Mouse (Mus musculus) midbrain, embryonic 15.5 days (tissue): ENCODE results near the gene Sacm1l. TPM values are rescaled to one million over a fixed set of nuclear protein-coding genes. Genes with fewer than 3 reads are reported as not detected.

Source experiments
- polyA plus RNA-seq: library from polyadenylated mRNA; unstranded; fragments of >200 nt; fragmentation: Nextera tagmentation; extraction: Ambion mirVana; gene quantifications from 2 replicates; pipeline ENCODE4 v1.2.1, GENCODE M21; 2015

Gene Sacm1l
- polyA plus RNA-seq, 1 experiment from 2014 or later: 50.9 TPM

Other genes starting within 250 kb of the Sacm1l start
- gene Lars2, start 162.8 kb upstream of the Sacm1l start, polyA plus RNA-seq: 819 and 826 TPM in 2 replicates
- 11.4 and 13.9 TPM in 2 replicates for gene Limd1, start 51.1 kb upstream of the Sacm1l start, polyA plus RNA-seq
- gene Slc6a20b, start 102.8 kb downstream of the Sacm1l start, polyA plus RNA-seq: 0.46 and 0.49 TPM in 2 replicates
- gene Ccr9, start 148.7 kb downstream of the Sacm1l start, polyA plus RNA-seq: 0.51 and 0.59 TPM in 2 replicates
- 14.6 and 18.1 TPM in 2 replicates for gene Slc6a20a, start 149.1 kb downstream of the Sacm1l start, polyA plus RNA-seq
- 42.8 and 45.2 TPM in 2 replicates for gene Lztfl1, start 187.9 kb downstream of the Sacm1l start, polyA plus RNA-seq